Mouse (Mus musculus) gastrocnemius, adult 18-20 months (tissue): ENCODE results near the gene Uhrf1bp1. TPM values are rescaled to one million over a fixed set of nuclear protein-coding genes. Genes with fewer than 3 reads are reported as not detected.
"Not testable (repeated sequence)": the region's sequence is repeated elsewhere in the genome, so short reads cannot be mapped to it uniquely, and the experiment has no call there.

Source experiments
- DNase-seq: peaks from one replicate; pipeline ENCODE4 v3.0.0; 2021; ENCODE audit warnings: low spot score
- long read RNA-seq, 2 experiments: library from polyadenylated mRNA; stranded (forward); transcript quantifications; one replicate each; pipeline ENCODE4 v2.0.0; 2021
- total RNA-seq, 2 experiments: library from RNA; stranded (reverse); gene quantifications; 2 replicates each; pipeline ENCODE4 v1.2.3; 2021

Uhrf1bp1 gene
- total RNA-seq = 10 to 100 TPM; 23.7 to 26.1 TPM
- long read RNA-seq, experiment 1, full-length matches to known transcripts = 4 of 13 reads
- long read RNA-seq, experiment 1, partial matches to known transcripts = 5 of 13 reads
- long read RNA-seq, experiment 1, other reads (novel, unspliced or antisense) = 4 of 13 reads
- long read RNA-seq, experiment 2, full-length matches to known transcripts = 1 of 13 reads
- long read RNA-seq, experiment 2, partial matches to known transcripts = 5 of 13 reads
- long read RNA-seq, experiment 2, other reads (novel, unspliced or antisense) = 7 of 13 reads

- DNase-seq = peak; percentile 64
Observed at GRCm38 (mm10) chr17:27856265-27856797, at the start of gene Uhrf1bp1. TSS of gene Uhrf1bp1 (plus strand) at chr17:27856441.

GRCm38 (mm10) chr17:27807542-27808078 is 48.6 kb upstream of the Uhrf1bp1 start:
- DNase-seq = no peak

- no peak for DNase-seq
Observed at GRCm38 (mm10) chr17:27810569-27811331, 45.5 kb upstream of the Uhrf1bp1 start.

DNA sequence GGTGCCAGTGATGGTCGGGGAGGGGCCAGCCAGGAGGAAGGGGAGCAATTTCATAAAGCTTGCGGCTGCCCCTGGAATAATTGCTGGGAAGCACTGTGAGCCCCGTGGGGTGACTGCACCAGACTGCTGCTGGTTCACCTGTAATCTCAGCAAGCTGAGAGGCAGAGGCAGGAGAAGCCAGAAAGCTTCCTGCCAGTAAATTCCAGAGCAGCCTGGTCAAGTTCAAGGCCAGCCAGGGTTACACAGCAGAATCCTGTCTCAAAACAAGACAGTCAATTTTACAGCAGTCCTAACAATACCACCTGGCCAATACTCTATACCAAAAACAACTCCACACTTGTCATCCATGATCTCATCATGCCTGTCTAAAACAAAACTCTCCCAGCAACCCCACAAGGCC is 44.3 kb upstream of the Uhrf1bp1 start:
- DNase-seq = no peak

DNA sequence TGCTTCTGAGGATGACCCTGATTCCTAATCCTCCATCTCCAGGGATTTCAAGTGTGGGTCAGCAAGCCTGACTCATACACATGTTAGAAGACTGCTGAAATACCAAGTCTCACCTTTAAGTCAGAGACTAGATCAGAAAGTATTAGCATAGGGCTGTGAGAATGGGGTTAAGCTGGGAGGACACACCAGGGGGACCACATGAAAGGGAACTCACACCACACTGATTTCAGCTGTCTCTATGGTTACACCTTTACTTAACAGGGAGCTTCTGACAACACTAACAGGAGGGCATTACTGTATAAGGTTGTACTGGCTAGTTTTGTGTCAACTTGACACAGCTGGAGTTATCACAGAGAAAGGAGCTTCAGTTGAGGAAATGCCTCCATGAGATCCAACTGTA is 41.6 kb upstream of the Uhrf1bp1 start:
- DNase-seq = no peak

GRCm38 (mm10) chr17:27819011-27819410 is 37.2 kb upstream of the Uhrf1bp1 start:
- DNase-seq = no peak

GRCm38 (mm10) chr17:27819521-27819970 is 36.7 kb upstream of the Uhrf1bp1 start:
- DNase-seq = no peak

DNA sequence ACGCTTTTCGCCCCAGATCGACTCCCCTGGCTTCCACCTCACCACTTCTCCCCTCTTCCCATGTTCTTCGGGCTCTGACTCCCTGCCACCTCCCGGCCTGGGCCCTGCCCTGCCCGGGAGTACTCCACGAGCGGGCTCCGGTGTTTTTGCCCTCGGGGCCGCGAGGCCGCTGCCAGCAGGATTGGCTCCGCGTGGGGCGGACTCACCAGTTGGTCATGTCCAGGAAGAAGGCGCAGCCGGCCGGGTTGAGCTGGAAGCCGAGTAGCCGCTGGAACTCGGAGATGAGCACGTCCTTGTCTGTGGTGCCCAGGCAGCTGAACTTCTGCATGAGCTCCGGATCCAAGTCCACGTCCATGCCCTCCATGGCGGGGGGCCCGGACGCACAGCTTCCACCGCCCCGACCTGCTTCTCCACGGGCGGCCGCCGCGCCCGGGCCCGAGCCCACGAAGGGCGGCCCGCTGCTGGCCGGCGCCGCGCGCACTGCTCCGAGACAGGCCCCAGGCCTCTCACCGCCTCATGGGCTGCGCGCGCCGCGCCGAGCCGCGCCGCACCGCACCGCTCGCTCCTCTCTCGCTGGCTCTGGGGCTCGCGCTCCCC is 36.2 kb upstream of the Uhrf1bp1 start:
- peak; percentile 55 for DNase-seq

- peak; percentile 99 for DNase-seq
Observed at GRCm38 (mm10) chr17:27820568-27821406, 35.5 kb upstream of the Uhrf1bp1 start, which contains the start of gene D17Wsu92e. TSS of gene D17Wsu92e (minus strand) at chr17:27820648.

GRCm38 (mm10) chr17:27821407-27822338 is 34.6 kb upstream of the Uhrf1bp1 start:
- no peak for DNase-seq

GRCm38 (mm10) chr17:27823142-27823905 is 32.9 kb upstream of the Uhrf1bp1 start:
- no peak for DNase-seq

GRCm38 (mm10) chr17:27824941-27825340 is 31.3 kb upstream of the Uhrf1bp1 start:
- DNase-seq = no peak

DNA sequence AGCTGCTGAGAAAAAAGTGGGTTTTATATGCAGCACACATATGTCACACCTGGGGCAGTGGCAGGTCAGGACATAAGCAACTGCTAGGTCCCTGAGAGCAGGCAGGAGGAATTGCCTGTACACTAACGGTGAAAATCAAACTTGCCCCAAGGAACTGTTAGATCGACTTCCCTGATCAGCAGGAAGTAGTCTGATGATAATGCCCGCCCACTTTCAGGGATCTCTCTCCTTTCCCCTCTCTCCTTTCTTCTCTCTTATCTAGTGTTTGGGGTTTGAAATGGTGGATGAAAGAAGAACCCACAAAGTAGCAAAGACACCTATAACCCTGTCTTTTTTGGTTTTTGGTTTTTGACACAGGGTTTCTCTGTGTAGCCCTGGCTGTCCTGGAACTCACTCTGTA is 30.7 kb upstream of the Uhrf1bp1 start:
- no peak for DNase-seq

DNA sequence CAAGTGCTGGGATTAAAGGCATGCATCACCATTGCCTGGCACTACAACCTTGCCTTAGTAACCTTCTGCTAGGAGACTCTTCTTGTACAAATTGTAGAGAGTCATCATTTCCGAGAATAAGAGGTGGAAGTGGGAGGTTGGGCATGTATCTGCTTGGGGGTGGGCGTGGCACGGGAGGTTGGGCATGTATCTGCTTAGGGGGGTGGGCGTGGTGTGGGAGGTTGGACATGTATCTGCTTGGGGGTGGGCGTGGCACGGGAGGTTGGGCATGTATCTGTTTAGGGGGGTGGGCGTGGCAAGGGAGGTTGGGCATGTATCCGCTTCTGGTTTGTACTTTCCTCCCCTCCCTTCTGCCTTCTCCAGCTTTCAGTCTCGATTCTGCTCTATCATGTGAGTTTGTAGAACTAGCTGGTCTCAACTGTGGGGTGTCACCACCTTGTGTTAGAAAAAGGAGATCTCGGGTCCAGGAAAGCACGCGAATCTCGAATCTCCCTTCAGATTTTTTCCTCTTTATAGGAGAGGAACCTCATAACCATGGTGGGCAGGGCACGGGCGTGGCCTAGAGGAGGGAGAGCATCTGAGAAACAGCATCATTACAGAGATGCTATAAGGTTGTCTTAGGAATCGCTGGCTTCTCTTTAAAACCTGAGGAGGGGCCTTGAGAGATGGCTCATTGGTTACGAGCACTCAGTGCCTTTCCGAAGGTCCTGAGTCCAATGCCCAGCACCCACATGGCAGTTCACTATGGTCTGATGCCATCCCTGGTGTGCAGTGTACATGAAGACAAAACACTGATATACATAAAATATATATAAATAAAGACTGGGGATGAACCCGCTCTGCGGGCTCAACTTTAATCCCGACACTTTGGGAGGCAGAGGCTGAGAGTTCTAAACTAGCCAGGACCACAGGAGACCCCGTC is 30.0 kb upstream of the Uhrf1bp1 start:
- DNase-seq = peak; percentile 51

DNA sequence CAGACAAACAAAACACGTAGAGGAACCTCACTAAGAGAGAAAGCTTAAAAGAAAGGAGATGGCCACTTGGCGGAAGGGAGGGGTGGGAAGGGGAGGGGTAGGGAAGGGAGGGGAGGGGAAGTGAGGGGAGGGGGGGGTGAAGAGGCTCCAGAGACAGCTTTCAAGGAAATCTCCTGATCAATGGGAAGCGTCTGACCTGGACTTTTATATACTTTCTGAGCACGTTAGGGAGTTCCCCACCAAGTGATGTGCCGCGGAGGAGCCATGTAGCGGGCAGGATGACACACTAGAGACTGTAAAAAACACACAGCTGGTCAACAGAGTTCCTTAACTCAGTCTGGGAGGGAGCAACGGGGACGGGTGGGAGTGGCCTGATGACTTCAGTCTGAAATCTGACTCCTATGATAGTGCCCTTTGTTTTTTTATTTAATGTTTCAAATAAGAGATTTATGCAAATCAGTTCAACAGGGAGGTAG is 29.3 kb upstream of the Uhrf1bp1 start:
- peak; percentile 25 for DNase-seq

- no peak for DNase-seq
Observed at GRCm38 (mm10) chr17:27827511-27827910, 28.7 kb upstream of the Uhrf1bp1 start.

DNA sequence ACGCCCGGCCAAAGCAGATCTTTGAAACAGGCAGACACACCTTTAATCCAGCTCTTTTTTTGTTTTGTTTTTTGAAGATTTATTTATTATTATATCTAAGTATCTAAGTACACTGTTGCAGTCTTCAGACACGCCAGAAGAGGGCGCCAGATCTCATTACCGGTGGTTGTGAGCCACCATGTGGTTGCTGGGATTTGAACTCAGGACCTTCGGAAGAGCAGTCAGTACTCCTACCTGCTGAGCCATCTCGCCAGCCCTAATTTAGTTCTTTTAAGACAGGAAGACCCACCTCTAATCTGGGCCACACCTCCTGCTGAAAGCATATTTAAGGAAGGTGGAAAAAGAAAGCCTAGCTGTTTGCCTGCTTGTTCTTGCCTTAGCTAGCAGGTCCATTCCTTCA is 25.8 kb upstream of the Uhrf1bp1 start:
- no peak for DNase-seq

- DNase-seq = not testable (repeated sequence)
Observed at GRCm38 (mm10) chr17:27837850-27838249, 18.4 kb upstream of the Uhrf1bp1 start, which contains the start of gene Snrpc. TSS of gene Snrpc (plus strand) at chr17:27838150.
